In the genomic region with DNA sequence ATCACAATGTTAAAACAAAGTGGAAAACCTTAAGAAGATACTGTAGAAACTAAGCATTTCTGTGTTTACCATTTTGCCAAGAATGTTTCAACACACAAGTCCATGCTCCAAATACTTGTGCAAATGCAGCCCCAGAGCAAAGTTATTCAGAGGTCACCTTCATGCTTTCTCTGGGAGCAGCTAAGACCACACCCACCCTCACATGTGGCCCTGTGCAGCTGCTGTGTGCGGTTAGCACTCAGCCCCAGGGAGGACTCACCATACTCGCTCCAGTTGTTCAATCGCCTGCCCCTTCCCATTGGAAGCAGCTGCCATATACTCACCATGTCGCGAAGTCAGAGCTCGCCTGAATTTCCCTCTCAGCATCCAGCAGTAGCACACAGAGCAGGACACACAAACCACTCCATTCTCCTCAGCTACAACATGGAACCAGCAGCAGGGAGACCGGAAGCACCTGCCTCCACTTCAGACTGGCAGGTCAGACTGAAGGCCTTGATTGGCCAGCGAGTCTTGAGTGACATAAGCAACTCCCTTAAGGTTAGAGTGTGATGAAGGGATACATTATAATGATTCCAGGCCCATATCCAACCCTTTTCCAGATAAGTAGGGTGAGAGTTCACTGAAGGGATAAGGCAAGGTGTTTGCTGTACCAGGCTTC, we compare ENCODE assay signal across 16 mouse cellular contexts. TPM values are rescaled to one million over a fixed set of nuclear protein-coding genes. Genes with fewer than 3 reads are reported as not detected.
DNase-seq lines count a peak whose midpoint lies in the region; TF ChIP-seq lines count a peak whose summit lies in the region.
"Not testable (repeated sequence)": the region's sequence is repeated elsewhere in the genome, so short reads cannot be mapped to it uniquely, and the experiment has no call there.
"Had no signal": no experiment of that assay in that cellular context is flagged by ENCODE, and none has a peak within 500 bp of the region (broad histone marks: within the 10 kb centered on the region; RNA-seq: fewer than 3 reads in every experiment).

A gene (minus strand): TSS at position 434 of the 658 bp plus-strand sequence.

- not testable (repeated sequence) for TF ChIP-seq CTCF in E14TG2a.4 (conservative IDR thresholded peaks at IDR 0.05; ENCODE audit: low read length)

- not testable (repeated sequence) for H3K4me1 ChIP-seq in E14TG2a.4 (replicated peaks; ENCODE audit: low read depth, low read length)

- not testable (repeated sequence) for H3K4me2 ChIP-seq in myocyte (ENCODE audit: low read depth)

- not testable (repeated sequence) for H3ac ChIP-seq in myocyte (ENCODE audit: control insufficient read depth, insufficient read length)

- DNase-seq in ES-CJ7 (ENCODE audit: low read depth, low spot score): peak; percentile 85
- peak; percentile 6 for DNase-seq in NIH3T3 (ENCODE audit: low read depth)
- DNase-seq in WW6 (ENCODE audit: low read depth, low spot score): peak; percentile 48

- TF ChIP-seq POLR2A in myocyte (IDR thresholded peaks at IDR 0.05; ENCODE audit: insufficient read length, low read depth): not testable (repeated sequence)

- peak within 1 kb of the TSS; percentile 82 for H3K4me3 ChIP-seq in E14TG2a.4 (replicated peaks; ENCODE audit: low read length)
- H3K4me3 ChIP-seq in myocyte: not testable (repeated sequence)

- not testable (repeated sequence) for H3K36me3 ChIP-seq in E14TG2a.4 (ENCODE audit: insufficient read depth, low read length); myocyte (ENCODE audit: control insufficient read depth, insufficient read depth)

- H3K27me3 ChIP-seq in E14TG2a.4 (ENCODE audit: insufficient read depth, low read length); myocyte (ENCODE audit: control insufficient read depth, insufficient read depth, insufficient read length): not testable (repeated sequence)

- H3K79me2 ChIP-seq in myocyte (ENCODE audit: control insufficient read depth, insufficient read depth): not testable (repeated sequence)

- H3K9me3 ChIP-seq in E14TG2a.4 (ENCODE audit: low read length): not testable (repeated sequence)

TF ChIP-seq in myocyte, 11 proteins besides CTCF, POLR2A, EP300 and RAD21:
- peak in 1 of 3 experiments; percentile 10 for TF ChIP-seq MYOD1 (IDR thresholded peaks at IDR 0.05; ENCODE audit: control insufficient read depth in 1 of 3, insufficient read length in 2 of 3, low read depth in 2 of 3)
- peak; percentile 1 for TF ChIP-seq TCF3 (IDR thresholded peaks at IDR 0.05; ENCODE audit: insufficient read length, low read depth)
- peak in 1 of 3 experiments; percentile 67 for TF ChIP-seq MYOG (IDR thresholded peaks at IDR 0.05; ENCODE audit: control insufficient read depth in 1 of 3, insufficient read depth in 1 of 3, insufficient read length in 2 of 3, low read depth in 2 of 3)
TF ChIP-seq in myocyte: peak in this region for 3; not testable (repeated sequence) for 8.

RNA-seq across cellular contexts. Expression of the gene that starts here (rescaled TPM):
- 0.05 TPM for polyA plus RNA-seq in myocyte (2012; fragmentation: generic; extraction: Trizol)
- polyA plus RNA-seq: CD4-positive, CD25-positive, alpha-beta regulatory T cell, adult 4 months; cerebellum, adult 2 months; cortical plate, adult 2 months; embryonic facial prominence, embryonic 10.5 days; embryonic facial prominence, embryonic 12.5 days; embryonic facial prominence, embryonic 14.5 days; forebrain, embryonic 11.5 days; forebrain, embryonic 13.5 days; forebrain, embryonic 15.5 days; forebrain, postnatal 0 days; G1E had no signal

Comparison
In these comparisons a context has a peak if more than half of its experiments do, and no peak if none do; other contexts are left out.
1. DNase-seq: peak in every context shown above with its lines; median percentile 85 in ES-CJ7; 48 in WW6; 6 in NIH3T3.